Mouse (Mus musculus) gastrocnemius, postnatal 14 days (tissue): ENCODE results near the gene Atf7ip. TPM values are rescaled to one million over a fixed set of nuclear protein-coding genes. Genes with fewer than 3 reads are reported as not detected.
A peak's percentile ranks its signal among the peaks of the same experiment; 100 is the strongest.

ENCODE experiments used
- DNase-seq: peaks from one replicate; pipeline ENCODE4 v3.0.0; 2021; ENCODE audit warnings: mixed read lengths
- intact Hi-C: fragments of 180-260 bp; cut with DNase I; formaldehyde crosslinking; loops from one replicate; pipeline ENCODE4 v1.15.1; 2025; ENCODE audit warnings: low total_unique reads
- total RNA-seq, 2 experiments: library from RNA; stranded (reverse); gene quantifications; 2 replicates each; pipeline ENCODE4 v1.2.3; 2021

Gene Atf7ip
- total RNA-seq, 2 experiments from 2014 or later, result 32.8 to 51.9 TPM

DNA sequence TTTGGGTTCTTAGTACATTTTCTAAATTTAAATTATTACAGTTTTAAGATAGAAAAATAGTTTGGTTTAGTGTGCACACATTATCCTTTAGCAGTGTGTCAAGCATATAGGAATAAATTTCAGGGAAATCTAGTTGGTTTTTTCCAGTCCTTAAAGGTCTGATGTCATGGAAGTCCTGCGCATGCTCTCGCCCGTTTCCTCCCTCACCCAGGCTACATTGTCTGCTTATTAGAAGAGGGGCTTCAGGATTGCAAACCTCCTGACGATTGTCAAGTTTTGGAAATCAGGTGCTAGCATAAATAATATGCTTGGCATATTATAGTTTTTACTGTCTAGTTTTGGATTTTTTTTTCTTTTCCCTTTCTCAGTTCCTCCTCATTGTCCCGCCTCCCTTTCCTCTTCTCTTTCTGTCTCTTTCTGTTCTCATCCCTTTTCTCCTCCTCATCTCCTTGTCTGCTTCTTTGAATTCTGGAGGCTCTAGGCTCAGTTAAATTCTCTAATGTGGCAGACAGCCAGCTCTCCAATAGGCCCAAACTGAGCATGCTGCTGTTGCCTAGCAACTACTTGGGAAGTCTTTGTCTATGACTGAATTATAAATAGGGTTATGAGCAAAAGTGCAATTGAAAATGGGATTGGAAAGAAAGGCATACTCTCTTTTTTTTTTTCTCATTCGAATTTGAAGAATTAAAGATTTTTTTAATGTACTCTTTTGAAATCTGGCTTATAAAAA lies 42.2 kb downstream of the Atf7ip start:
- intact Hi-C loops, result no loop called here
- DNase-seq, result no peak

DNA sequence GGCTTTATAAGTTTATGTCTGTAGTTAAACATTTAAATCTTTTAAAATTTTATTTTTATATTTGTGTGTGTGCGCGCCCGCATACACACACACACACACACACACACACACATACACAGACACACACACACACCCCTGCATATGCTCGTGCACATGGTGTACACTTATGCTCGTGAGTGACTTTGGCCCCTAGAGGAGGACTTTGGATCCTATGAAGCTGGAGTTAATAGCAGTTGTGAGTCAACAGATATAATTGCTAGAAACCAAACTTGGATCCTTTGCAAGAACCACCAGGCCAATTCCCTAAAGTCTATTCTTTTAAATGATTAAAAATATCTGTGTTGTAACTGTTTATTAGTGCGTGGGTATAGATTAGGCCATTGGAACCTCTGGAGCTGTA lies 42.8 kb downstream of the Atf7ip start:
- no peak for DNase-seq
- intact Hi-C loops, result no loop called here

DNA sequence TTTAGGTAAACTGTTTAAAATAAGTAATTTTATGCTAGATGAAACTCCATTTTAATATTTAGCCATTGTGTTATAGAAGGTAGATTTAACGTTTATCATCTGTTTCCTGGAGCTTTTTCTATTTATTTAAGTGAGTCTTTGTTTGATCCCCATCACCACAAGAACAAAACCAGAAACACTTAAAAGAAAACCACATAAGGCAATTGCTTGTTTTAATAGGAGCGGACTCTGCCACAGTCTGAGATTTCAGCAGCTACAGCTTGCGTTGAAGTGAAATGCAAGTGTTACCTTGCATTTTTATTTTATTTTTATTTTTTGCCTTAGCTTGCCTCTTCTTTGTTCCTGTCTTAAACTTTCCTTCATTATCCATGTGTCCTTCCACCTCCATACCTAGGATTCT lies 43.6 kb downstream of the Atf7ip start:
- DNase-seq, result no peak
- intact Hi-C loops, result loop anchor here (10.0 kb wide), 1 partner anchor 125 kb away; no protein-coding TSS in a partner anchor

- DNase-seq, result no peak
- intact Hi-C loops, result loop anchor here (10.0 kb wide), 1 partner anchor 126 kb away; no protein-coding TSS in a partner anchor
Measured at GRCm38 (mm10) chr6:136550596-136551304, 44.8 kb downstream of the Atf7ip start.

GRCm38 (mm10) chr6:136551550-136552109 lies 45.7 kb downstream of the Atf7ip start:
- intact Hi-C loops, result loop anchor here (10.0 kb wide), 1 partner anchor 127 kb away; no protein-coding TSS in a partner anchor
- no peak for DNase-seq

GRCm38 (mm10) chr6:136553156-136553555 lies 47.2 kb downstream of the Atf7ip start:
- no peak for DNase-seq
- intact Hi-C loops, result loop anchor here (10.0 kb wide), 1 partner anchor 128 kb away; no protein-coding TSS in a partner anchor

DNA sequence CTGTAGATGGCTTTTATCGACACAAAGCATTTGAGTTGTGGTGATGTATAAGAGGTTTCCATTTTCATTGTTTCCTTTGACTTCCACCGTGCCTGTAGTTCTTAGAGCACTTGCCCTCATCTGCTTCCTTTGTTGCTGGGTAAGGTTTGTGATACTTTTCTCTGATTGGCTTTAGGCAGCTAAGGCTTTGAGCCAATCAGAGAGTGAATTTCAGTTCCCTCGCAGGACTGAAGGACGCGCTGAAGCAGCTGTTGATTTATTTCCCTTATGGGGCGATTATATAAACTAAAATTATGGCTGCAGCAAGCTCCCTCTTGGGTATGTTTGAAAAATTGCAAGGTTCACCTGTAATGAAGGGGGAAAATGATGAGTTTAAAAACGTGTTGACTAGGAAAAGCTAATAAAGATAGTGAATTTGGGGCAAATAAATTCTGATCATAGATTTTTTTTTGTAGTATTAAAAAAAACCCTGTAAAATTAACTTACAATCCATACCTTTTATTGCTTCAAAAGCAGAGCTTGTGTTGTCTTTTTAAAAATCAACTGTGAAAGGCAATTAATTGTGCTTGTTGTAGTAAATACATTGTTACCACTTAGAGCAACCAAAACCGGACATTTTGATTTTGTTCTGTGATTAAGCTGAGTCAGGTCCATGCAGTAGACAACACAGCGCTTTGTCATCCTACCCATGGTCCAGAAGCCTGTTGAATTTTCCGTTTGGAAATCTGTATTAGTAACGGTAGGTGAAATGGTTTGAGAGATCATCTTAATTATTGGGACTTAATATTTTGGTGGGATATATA lies 48.0 kb downstream of the Atf7ip start:
- intact Hi-C loops, result loop anchor here (10.0 kb wide), 1 partner anchor 129 kb away; no protein-coding TSS in a partner anchor

GRCm38 (mm10) chr6:136554774-136555522 lies 49.0 kb downstream of the Atf7ip start:
- intact Hi-C loops, result loop anchor here (10.0 kb wide), 1 partner anchor 130 kb away; no protein-coding TSS in a partner anchor
- no peak for DNase-seq

More for the DNA sequence above, 48.0 kb downstream of the Atf7ip start:
- DNase-seq, result no peak

DNA sequence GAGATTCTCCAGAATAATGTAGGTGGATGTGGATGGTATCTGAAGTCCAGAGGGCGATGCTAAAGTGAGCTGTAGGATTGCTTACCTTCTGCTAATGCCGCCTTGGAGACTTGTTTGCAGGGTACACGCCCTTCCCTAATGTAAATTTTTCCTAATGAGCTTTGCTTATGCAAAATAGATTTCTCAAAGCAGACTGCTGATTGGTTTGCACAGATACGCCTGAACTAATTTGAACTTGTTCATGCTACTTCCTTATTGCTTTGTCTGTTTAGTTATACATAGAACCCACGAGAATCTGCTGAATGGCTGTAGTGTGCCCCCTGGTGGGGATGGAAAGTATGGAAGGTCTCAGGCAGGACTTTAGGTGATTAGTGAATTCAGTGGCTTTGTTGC lies 49.6 kb downstream of the Atf7ip start:
- intact Hi-C loops, result loop anchor here (10.0 kb wide), 1 partner anchor 131 kb away; no protein-coding TSS in a partner anchor
- DNase-seq, result peak; percentile 59

DNA sequence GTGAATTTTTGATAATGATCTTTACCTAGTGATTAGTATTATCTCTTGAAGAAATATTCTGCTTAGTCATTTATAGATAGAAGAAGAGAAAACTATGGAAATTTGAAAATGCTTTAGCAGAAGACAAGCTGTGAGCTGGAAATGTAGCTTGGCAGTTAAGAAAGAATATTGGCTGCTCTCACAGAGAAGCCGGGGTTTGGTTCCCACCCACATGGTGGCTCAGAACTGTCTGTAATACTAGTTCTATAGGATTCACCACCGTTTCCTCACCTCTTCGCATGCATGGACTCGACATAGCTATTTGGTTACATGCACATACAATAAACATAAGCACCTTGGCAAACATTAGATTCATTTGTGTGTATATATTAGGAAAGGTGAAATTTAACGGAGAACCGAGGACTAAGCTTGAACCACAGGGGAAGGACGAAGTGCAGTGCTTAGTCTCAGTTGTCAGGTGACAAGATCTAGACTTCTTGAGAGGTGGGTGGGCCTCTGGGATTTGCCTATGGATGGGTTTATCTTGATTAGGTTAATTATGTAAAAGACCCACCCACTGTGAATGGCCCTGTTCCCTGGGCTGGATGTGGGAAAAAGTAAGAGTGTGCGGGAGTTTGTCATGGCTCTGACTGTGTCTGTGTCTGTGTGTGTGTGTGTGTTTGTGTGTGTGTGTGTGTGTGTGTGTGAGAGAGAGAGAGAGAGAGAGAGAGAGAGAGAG lies 52.5 kb downstream of the Atf7ip start:
- intact Hi-C loops, result loop anchor here (10.0 kb wide), 1 partner anchor 134 kb away; no protein-coding TSS in a partner anchor
- no peak for DNase-seq

DNA sequence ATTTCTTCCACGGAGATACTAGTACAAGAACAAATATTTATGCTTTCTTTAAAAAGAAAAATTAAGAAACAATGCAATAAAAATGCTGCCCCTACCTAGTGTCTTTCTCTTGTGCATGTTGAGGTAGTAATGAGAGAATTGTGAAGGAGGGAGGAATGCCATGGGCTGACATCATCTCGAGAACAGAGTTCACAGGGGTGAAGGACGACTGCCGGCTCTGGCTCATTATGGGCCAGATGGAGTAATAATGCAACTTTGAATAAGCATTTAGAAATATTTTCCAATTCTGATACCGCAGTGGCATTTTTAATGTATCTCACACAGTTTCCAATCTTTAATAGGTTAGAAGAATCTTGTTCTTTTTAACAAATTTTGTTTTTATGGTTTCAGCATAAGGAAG lies 60.0 kb downstream of the Atf7ip start:
- DNase-seq, result no peak
- intact Hi-C loops, result loop anchor here (10.0 kb wide), 1 partner anchor 101 kb away; no protein-coding TSS in a partner anchor

DNA sequence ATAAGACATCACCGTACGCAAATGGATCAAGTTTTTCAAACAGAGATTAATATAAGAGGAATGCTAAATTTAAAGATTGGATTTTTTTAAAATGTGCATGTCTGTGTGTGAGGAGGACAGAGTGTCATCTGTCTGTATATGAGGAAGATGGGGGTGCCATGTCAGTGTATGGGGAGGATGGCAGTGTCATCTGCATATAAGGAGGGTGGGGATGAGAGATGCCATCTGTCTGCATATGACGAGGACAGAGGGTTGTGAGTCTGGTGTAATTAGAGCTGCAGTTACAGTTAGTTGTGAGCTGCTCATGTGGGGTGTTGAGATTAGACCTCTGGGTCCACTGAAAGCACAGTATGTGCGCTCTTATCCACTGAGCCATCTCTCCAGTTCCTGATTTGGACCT lies 84.8 kb downstream of the Atf7ip start:
- no peak for DNase-seq
- intact Hi-C loops, result no loop called here

GRCm38 (mm10) chr6:136594541-136594940 lies 88.6 kb downstream of the Atf7ip start:
- intact Hi-C loops, result no loop called here
- no peak for DNase-seq

GRCm38 (mm10) chr6:136602601-136603000 lies 96.6 kb downstream of the Atf7ip start:
- DNase-seq, result no peak
- intact Hi-C loops, result no loop called here

- intact Hi-C loops, result no loop called here
- DNase-seq, result no peak
Measured at GRCm38 (mm10) chr6:136611351-136612215, 105.6 kb downstream of the Atf7ip start.

DNA sequence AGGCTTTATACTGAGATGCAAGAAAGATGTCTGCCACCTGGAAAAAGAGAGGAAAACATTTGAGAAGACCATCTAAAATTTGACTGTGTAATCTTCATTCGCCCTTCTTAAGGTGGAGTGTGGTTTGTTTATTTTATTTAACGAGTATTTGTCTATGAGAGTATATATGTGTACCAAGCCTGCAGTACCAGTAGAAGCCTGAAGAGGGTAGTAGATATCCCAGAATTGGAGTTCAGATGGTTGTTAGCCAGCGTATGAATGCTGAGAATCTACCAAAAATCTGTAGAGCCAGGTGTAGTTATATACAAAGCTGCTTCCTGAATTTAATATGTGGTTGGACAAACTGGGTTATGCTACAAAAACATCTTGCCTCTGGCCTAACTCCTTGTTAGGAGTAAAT lies 106.3 kb downstream of the Atf7ip start:
- intact Hi-C loops, result no loop called here
- DNase-seq, result no peak

- DNase-seq, result no peak
- intact Hi-C loops, result no loop called here
Measured at GRCm38 (mm10) chr6:136614156-136614555, 108.2 kb downstream of the Atf7ip start.
